Mouse (Mus musculus): ENCODE measurements around the gene Adora1. TPM values are rescaled to one million over a fixed set of nuclear protein-coding genes. Genes with fewer than 3 reads are reported as not detected.

The Adora1 gene
- total and polyA plus RNA-seq, 2 experiments = 3.2 to 17.0 TPM

DNA sequence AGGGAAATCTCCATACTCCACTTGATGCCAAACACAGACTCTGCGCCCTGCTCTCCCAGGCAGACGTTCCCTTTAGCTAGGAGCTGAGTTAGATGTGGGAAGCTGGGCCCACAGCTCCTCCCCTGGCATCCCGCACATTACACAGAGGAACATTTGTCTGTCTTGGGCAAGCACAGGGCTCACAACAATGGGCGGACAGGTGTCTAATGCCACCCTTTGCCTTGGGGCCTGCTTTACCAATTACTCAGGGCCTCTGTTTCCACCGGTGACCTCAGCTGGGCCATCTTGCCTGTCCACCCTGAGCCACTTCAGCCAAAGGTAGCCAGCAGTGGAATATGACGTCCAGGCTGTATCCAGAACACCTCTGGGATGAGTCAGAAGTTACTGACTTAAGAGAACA, 73.8 kb downstream of the Adora1 start:
- WGBS = 89% methylated on average over 6 of the region's 6 CpGs
- no peak overlapping the region for H3K9ac ChIP-seq (ENCODE audit: low read depth, low read length)
- TF ChIP-seq POLR2A (IDR thresholded peaks at IDR 0.05; ENCODE audit: extremely low read depth, insufficient read depth, low read length) (no peak), CTCF (IDR thresholded peaks at IDR 0.05; ENCODE audit: low read depth, low read length) (no peak)
- H3K36me3 ChIP-seq (ENCODE audit: control insufficient read depth, insufficient read depth, low read length) = no peaks in the 10 kb centered on the region
- H3K4me3 ChIP-seq (ENCODE audit: insufficient read depth, low read depth, low read length) = no peak overlapping the region
- H3K27me3 ChIP-seq (ENCODE audit: control insufficient read depth, insufficient read depth, low read length) = no peaks in the 10 kb centered on the region
- H3K4me1 ChIP-seq (ENCODE audit: control insufficient read depth, insufficient read depth, low read length) = no peaks in the 10 kb centered on the region
- H3K27ac ChIP-seq (replicated peaks; ENCODE audit: insufficient read depth, low read depth, low read length) = no peak overlapping the region
- no peak for DNase-seq (ENCODE audit: extremely low read depth, low read depth, low spot score)
- H3K79me2 ChIP-seq (ENCODE audit: control insufficient read depth, insufficient read depth, low read length) = no peaks in the 10 kb centered on the region

DNA sequence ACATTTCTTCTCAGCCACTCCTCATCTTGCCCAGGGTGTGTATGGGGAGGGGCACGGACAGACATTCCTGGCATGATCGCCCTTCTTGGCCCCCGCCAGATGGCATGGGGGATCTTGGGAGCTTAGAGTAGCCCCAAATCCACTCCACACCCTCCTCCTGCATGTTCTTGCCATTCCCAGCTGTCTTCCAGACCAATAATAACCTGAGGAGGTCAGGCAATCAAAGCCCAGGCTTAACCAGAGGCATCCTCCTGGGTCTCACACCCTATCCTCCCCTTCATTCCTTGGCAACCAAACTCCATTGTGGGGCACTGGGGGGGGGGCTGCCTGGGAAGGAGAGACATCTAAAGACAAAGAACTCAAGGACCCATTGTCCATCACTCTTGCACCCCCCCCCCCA, 74.8 kb downstream of the Adora1 start:
- 86% methylated on average over 3 of the region's 3 CpGs for WGBS
- H3K36me3 ChIP-seq (ENCODE audit: control insufficient read depth, insufficient read depth, low read length) = no peaks in the 10 kb centered on the region
- no peak for DNase-seq (ENCODE audit: extremely low read depth, low read depth, low spot score)

DNA sequence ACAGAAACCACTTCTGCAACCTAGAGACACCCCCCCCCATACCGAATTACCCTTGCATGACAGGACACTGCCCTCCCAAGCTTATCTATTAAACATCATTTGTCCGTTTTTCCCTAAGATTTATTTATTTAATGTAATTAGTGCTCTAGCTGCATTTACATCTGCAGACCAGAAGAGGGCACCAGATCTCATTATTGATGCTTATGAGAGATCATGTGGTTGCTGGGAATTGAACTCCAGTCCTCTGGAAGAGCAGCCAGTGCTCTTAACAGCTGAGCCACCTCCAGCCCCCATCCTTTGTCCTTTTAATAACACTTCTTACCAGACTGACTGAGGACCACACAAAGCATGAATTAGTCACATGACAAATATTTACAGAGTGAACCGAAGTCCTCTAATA, 80.6 kb downstream of the Adora1 start:
- H3K27ac ChIP-seq (replicated peaks; ENCODE audit: insufficient read depth, low read depth, low read length) = no peak overlapping the region
- no peak for DNase-seq (ENCODE audit: extremely low read depth, low read depth, low spot score)
- H3K27me3 ChIP-seq (ENCODE audit: control insufficient read depth, insufficient read depth, low read length) = no peaks in the 10 kb centered on the region
- TF ChIP-seq POLR2A (IDR thresholded peaks at IDR 0.05; ENCODE audit: extremely low read depth, insufficient read depth, low read length) (no peak), CTCF (IDR thresholded peaks at IDR 0.05; ENCODE audit: low read depth, low read length) (no peak)
- H3K4me1 ChIP-seq (ENCODE audit: control insufficient read depth, insufficient read depth, low read length) = no peaks in the 10 kb centered on the region
- WGBS = 62% methylated on average over 3 of the region's 3 CpGs
- H3K4me3 ChIP-seq (ENCODE audit: insufficient read depth, low read depth, low read length) = no peak overlapping the region
- no peak overlapping the region for H3K9ac ChIP-seq (ENCODE audit: low read depth, low read length)
- no peaks in the 10 kb centered on the region for H3K79me2 ChIP-seq (ENCODE audit: control insufficient read depth, insufficient read depth, low read length)
- no peaks in the 10 kb centered on the region for H3K36me3 ChIP-seq (ENCODE audit: control insufficient read depth, insufficient read depth, low read length)

More for the DNA sequence above, 74.8 kb downstream of the Adora1 start:
- TF ChIP-seq POLR2A (IDR thresholded peaks at IDR 0.05; ENCODE audit: extremely low read depth, insufficient read depth, low read length) = no peak
- no peak for TF ChIP-seq CTCF (IDR thresholded peaks at IDR 0.05; ENCODE audit: low read depth, low read length)
- Histone ChIP-seq H3K27ac (replicated peaks; ENCODE audit: insufficient read depth, low read depth, low read length) (no peak overlapping the region), H3K4me3 (ENCODE audit: insufficient read depth, low read depth, low read length) (no peak overlapping the region), H3K27me3 (ENCODE audit: control insufficient read depth, insufficient read depth, low read length) (no peaks in the 10 kb centered on the region), H3K79me2 (ENCODE audit: control insufficient read depth, insufficient read depth, low read length) (no peaks in the 10 kb centered on the region), H3K4me1 (ENCODE audit: control insufficient read depth, insufficient read depth, low read length) (no peaks in the 10 kb centered on the region), H3K9ac (ENCODE audit: low read depth, low read length) (no peak overlapping the region)

DNA sequence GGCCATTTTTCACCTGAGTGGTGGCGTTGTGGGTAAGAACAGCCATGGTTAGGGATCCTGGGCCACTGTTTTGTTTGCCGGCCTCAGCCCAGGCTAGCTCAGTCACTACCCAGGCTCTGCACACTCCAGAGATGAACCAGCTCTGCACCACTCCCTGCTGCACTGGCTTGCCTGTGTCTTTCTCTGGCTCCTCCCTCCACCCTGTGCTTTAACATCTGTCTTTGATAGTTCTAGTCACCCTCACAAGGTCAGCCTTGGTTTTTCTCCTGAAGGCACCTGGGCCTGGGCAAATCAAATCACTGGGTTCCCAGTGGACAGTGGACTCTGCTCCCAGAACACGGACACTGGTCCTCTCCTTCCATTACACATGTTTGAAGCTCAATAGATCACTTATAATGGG, 81.1 kb downstream of the Adora1 start:
- Histone ChIP-seq H3K27me3 (ENCODE audit: control insufficient read depth, insufficient read depth, low read length) (no peaks in the 10 kb centered on the region), H3K79me2 (ENCODE audit: control insufficient read depth, insufficient read depth, low read length) (no peaks in the 10 kb centered on the region), H3K4me3 (ENCODE audit: insufficient read depth, low read depth, low read length) (no peak overlapping the region), H3K9ac (ENCODE audit: low read depth, low read length) (no peak overlapping the region), H3K27ac (replicated peaks; ENCODE audit: insufficient read depth, low read depth, low read length) (no peak overlapping the region), H3K36me3 (ENCODE audit: control insufficient read depth, insufficient read depth, low read length) (no peaks in the 10 kb centered on the region), H3K4me1 (ENCODE audit: control insufficient read depth, insufficient read depth, low read length) (no peaks in the 10 kb centered on the region)
- TF ChIP-seq CTCF (IDR thresholded peaks at IDR 0.05; ENCODE audit: low read depth, low read length) (no peak), POLR2A (IDR thresholded peaks at IDR 0.05; ENCODE audit: extremely low read depth, insufficient read depth, low read length) (no peak)
- no peak for DNase-seq (ENCODE audit: extremely low read depth, low read depth, low spot score)
- 68% methylated on average over 3 of the region's 3 CpGs for WGBS

DNA sequence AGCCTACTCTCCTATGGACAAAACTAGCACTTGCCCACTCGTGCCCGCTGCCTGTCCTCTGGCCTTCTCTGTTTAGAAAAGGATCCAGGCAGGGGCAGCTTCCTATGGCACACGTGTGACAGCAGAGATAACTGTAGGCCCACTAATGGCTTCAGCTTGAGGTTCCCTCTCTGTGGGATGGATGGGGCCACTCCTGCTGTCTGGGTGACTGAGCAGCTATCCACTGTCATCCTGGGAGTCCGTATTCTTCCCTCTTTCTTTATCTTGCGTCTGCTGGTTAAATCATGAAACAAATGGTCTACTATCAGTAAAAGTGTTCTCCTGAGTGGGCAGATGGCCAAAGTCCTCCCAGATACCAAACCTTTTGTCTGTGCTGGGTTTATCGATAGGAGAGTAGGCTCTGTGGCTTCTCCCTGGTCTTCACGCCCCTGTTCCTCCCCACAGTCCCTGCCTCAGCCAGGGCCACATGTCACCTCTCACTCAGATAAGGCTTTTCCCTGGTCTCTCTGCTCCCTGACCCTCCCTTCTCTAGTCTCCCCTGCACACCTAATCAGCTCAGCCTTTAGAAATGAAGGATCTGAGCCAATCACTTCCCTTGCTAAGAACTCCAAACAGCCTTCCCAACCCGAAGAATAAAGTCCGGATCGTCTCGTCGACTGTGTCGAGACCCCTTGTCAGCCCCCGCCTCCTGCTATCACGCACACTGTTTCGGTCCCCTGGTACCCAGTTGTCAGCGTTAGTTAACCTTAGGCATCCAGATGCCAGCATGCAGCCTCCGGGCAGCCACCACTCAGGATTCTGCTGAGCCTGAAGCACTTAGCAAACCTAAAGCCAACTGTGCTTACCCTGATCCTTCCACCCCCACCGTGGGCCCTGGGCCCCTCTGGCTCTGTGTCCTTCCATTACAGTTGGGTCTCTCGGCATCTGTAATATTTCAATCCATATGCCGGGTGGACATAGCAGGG, 82.3 kb downstream of the Adora1 start:
- Histone ChIP-seq H3K4me1 (ENCODE audit: control insufficient read depth, insufficient read depth, low read length) (no peaks in the 10 kb centered on the region), H3K4me3 (ENCODE audit: insufficient read depth, low read depth, low read length) (no peak overlapping the region), H3K36me3 (ENCODE audit: control insufficient read depth, insufficient read depth, low read length) (no peaks in the 10 kb centered on the region), H3K27ac (replicated peaks; ENCODE audit: insufficient read depth, low read depth, low read length) (no peak overlapping the region), H3K79me2 (ENCODE audit: control insufficient read depth, insufficient read depth, low read length) (no peaks in the 10 kb centered on the region), H3K9ac (ENCODE audit: low read depth, low read length) (no peak overlapping the region), H3K27me3 (ENCODE audit: control insufficient read depth, insufficient read depth, low read length) (no peaks in the 10 kb centered on the region)
- WGBS = 78% methylated on average over 21 of the region's 21 CpGs
- TF ChIP-seq CTCF (IDR thresholded peaks at IDR 0.05; ENCODE audit: low read depth, low read length) = no peak
- no peak for TF ChIP-seq POLR2A (IDR thresholded peaks at IDR 0.05; ENCODE audit: extremely low read depth, insufficient read depth, low read length)
- no peak for DNase-seq (ENCODE audit: extremely low read depth, low read depth, low spot score)

Data from liver, adult 2 months (tissue).